Mouse (Mus musculus) gastrocnemius, postnatal 25 days (tissue): Measurements from ENCODE around the gene Krt87. TPM values are rescaled to one million over a fixed set of nuclear protein-coding genes. Genes with fewer than 3 reads are reported as not detected.

Source experiments
- DNase-seq: peaks from one replicate; pipeline ENCODE4 v3.0.0; 2022
- long read RNA-seq, 2 experiments: library from polyadenylated mRNA; stranded (forward); transcript quantifications; one replicate each; pipeline ENCODE4 v2.0.0; 2021
- total RNA-seq, 2 experiments: library from RNA; stranded (reverse); gene quantifications; 1 replicate in 1 of 2; 2 replicates in 1 of 2; pipeline ENCODE4 v1.2.3; 2021

Krt87 gene
- not detected for total RNA-seq
- long read RNA-seq, experiment 1: 0 reads
- long read RNA-seq, experiment 2: 0 reads

- DNase-seq: no peak
Measured at GRCm38 (mm10) chr15:101438555-101438954, at the start of gene Krt87. TSS of gene Krt87 (minus strand) at chr15:101438804.

- no peak for DNase-seq
Measured at GRCm38 (mm10) chr15:101485911-101486635, 47.5 kb upstream of the Krt87 start.

- no peak for DNase-seq
Measured at GRCm38 (mm10) chr15:101484939-101485338, 46.3 kb upstream of the Krt87 start.

- DNase-seq: no peak
Measured at GRCm38 (mm10) chr15:101483646-101484045, 45.0 kb upstream of the Krt87 start.

GRCm38 (mm10) chr15:101482056-101482455 is 43.5 kb upstream of the Krt87 start:
- no peak for DNase-seq

GRCm38 (mm10) chr15:101479666-101480060 is 41.1 kb upstream of the Krt87 start:
- no peak for DNase-seq

- DNase-seq: peak; percentile 26
Measured at GRCm38 (mm10) chr15:101479007-101479665, 40.5 kb upstream of the Krt87 start.

GRCm38 (mm10) chr15:101472952-101473528 is 34.4 kb upstream of the Krt87 start, which contains the start of gene Krt86:
TSS of gene Krt86 (plus strand) at chr15:101473478.
- DNase-seq: no peak

- no peak for DNase-seq
Measured at GRCm38 (mm10) chr15:101469093-101469492, 30.5 kb upstream of the Krt87 start.

GRCm38 (mm10) chr15:101463651-101464050 is 25.0 kb upstream of the Krt87 start, which contains the start of gene Krt81:
TSS of gene Krt81 (minus strand) at chr15:101463751.
- no peak for DNase-seq

- DNase-seq: no peak
Measured at GRCm38 (mm10) chr15:101459283-101459682, 20.7 kb upstream of the Krt87 start.

- no peak for DNase-seq
Measured at GRCm38 (mm10) chr15:101458361-101458930, 19.8 kb upstream of the Krt87 start.

- no peak for DNase-seq
Measured at GRCm38 (mm10) chr15:101455891-101456290, 17.3 kb upstream of the Krt87 start.

- DNase-seq: no peak
Measured at GRCm38 (mm10) chr15:101455292-101455691, 16.7 kb upstream of the Krt87 start.

- no peak for DNase-seq
Measured at GRCm38 (mm10) chr15:101454774-101455173, 16.2 kb upstream of the Krt87 start.

- peak; percentile 60 for DNase-seq
Measured at GRCm38 (mm10) chr15:101453093-101453736, 14.6 kb upstream of the Krt87 start.

GRCm38 (mm10) chr15:101447444-101447843 is 8.8 kb upstream of the Krt87 start, which contains the start of gene Krt88:
TSS of gene Krt88 (plus strand) at chr15:101447744.
- DNase-seq: no peak

GRCm38 (mm10) chr15:101446572-101446971 is 8.0 kb upstream of the Krt87 start:
- no peak for DNase-seq

- no peak for DNase-seq
Measured at GRCm38 (mm10) chr15:101440837-101441236, 2.2 kb upstream of the Krt87 start.

GRCm38 (mm10) chr15:101436611-101437010 is 2.0 kb downstream of the Krt87 start:
- DNase-seq: no peak

GRCm38 (mm10) chr15:101424914-101425313 is 13.7 kb downstream of the Krt87 start:
- DNase-seq: no peak

GRCm38 (mm10) chr15:101420903-101421302 is 17.7 kb downstream of the Krt87 start:
- no peak for DNase-seq
